Mouse (Mus musculus) cerebellum, adult 2 months (tissue): ENCODE measurements around the gene Igsf21.

Experiments
- CTCF ChIP-seq: fragments of 200-500 bp; IDR thresholded peaks from 2 replicates; pipeline ENCODE4 v1.5.1; 2011; ENCODE audit warnings: low read depth, mild to moderate bottlenecking, control low read depth, low read length, moderate library complexity, borderline replicate concordance; ENCODE audit not compliant: insufficient read depth
- POLR2A ChIP-seq: fragments of 200-500 bp; IDR thresholded peaks from 2 replicates; pipeline ENCODE4 v1.6.1; 2011; ENCODE audit warnings: low read length, control low read depth, borderline replicate concordance; ENCODE audit not compliant: insufficient read depth

DNA sequence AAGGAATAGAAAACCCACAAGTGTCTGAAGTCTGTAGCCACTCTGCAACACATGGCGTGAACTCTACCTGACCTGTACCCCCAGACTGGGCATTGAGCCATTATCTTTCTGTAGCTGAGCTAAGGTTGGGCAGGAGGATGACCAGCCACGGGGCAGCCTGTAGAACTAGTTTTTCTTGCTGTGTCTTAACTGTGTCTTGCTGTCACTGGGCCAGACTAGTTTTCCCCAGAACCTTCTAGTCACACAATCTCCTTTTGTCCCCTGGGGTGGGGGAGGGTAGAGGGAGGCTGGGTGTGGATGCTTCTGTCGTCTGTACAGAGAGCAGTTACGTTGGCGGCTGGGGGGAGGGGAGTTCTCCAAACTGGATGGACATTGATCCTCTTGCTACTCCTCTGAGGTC, 267.9 kb downstream of the Igsf21 start:
- TF ChIP-seq CTCF (no peak), POLR2A (no peak)
